ENCODE assay signal across 8 mouse cellular contexts in the genomic region with DNA sequence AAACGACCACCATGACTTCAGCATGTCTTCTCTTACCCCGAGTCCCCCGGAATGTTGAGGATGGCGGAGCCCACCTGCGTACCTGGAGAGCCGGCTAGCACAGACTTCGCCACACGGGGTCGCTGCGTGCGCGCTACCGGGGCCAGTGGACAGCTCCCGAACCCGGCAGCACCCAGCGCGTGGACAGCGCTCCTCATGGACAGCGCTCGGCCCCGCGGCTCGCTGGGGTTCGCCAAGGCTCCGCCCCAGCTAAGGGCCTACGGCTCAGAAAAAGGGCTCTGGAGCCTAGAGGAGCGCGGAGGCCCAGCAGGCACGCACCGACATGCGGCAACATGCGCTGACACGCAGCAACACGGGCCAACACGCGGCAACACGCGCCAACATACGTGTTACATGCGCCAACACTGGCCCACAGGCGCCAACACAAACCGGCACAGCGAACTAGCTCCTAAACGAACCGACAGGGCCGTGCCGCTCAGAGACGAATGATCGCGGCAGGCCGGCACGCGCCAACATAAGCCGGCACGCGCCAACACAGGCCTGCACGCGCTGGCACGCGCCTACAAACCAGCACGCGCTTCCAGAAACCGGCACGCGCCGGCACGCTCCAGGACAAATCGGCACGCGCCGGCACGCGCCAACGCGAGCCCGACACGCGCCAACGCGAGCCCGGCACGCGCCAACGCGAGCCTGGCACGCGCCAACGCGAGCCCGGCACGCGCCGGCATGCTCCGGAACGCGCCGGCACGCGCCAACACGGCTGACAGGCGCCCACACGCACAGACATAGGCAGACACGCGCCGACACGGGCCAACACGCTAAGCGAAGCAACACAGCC. TPM values are rescaled to one million over a fixed set of nuclear protein-coding genes. Genes with fewer than 3 reads are reported as not detected.
DNase-seq lines count a peak whose midpoint lies in the region; ATAC-seq and TF ChIP-seq lines count a peak whose summit lies in the region.

No protein-coding gene starts in this region.

- 0 out of 2 replicates have a peak, but pooled peaks cover 4% of the 10 kb centered on the region for H3K4me1 ChIP-seq in hindbrain, embryonic 15.5 days (replicated peaks)
- H3K4me1 ChIP-seq in lung, postnatal 0 days (ENCODE audit: insufficient read depth, low read depth, low read length): no peaks in the 10 kb centered on the region

- intact Hi-C loops in gastrocnemius, adult 2 months (cut with DNase I): loop anchor here (1.0 to 2.0 kb wide), 2 partner anchors 265 to 333 kb away; no protein-coding TSS in a partner anchor

- H3K36me3 ChIP-seq in hindbrain, embryonic 15.5 days: no peaks in the 10 kb centered on the region
- H3K36me3 ChIP-seq in lung, postnatal 0 days (ENCODE audit: insufficient read depth, low read length): no peaks in the 10 kb centered on the region

- H3K4me3 ChIP-seq in gastrocnemius, adult 2 months: peak overlapping the region; percentile 56
- H3K4me3 ChIP-seq in hindbrain, embryonic 15.5 days: peak overlapping the region; percentile 45
- peak overlapping the region; percentile 3; the same call in 1 of the 2 replicates for H3K4me3 ChIP-seq in lung, postnatal 0 days (ENCODE audit: low read depth, low read length)

- no peak for TF ChIP-seq EP300 in lung, postnatal 0 days (IDR thresholded peaks at IDR 0.05)

- 58% methylated on average over 107 of the region's 108 CpGs for WGBS in hindbrain, embryonic 15.5 days
- 58% methylated on average over 108 of the region's 108 CpGs for WGBS in lung, postnatal 0 days

- H3K4me2 ChIP-seq in hindbrain, embryonic 15.5 days: peak overlapping the region; percentile 54
- peak overlapping the region; percentile 49 for H3K4me2 ChIP-seq in lung, postnatal 0 days (replicated peaks; ENCODE audit: low read depth, low read length)

- H3K27ac ChIP-seq in gastrocnemius, adult 2 months: no peak overlapping the region
- H3K27ac ChIP-seq in hindbrain, embryonic 15.5 days (replicated peaks): peak overlapping the region; percentile 80
- no peak overlapping the region for H3K27ac ChIP-seq in lung, postnatal 0 days (ENCODE audit: low read length)

- peaks cover 46% of the 10 kb centered on the region for H3K27me3 ChIP-seq in hindbrain, embryonic 15.5 days
- H3K27me3 ChIP-seq in lung, postnatal 0 days (replicated peaks; ENCODE audit: insufficient read depth, low read length): peaks cover 40% of the 10 kb centered on the region

- H3K9ac ChIP-seq in hindbrain, embryonic 15.5 days: peak overlapping the region; percentile 25
- H3K9ac ChIP-seq in lung, postnatal 0 days (replicated peaks; ENCODE audit: low read depth): no peak overlapping the region

- peak; percentile 78 to 91 for DNase-seq in adrenal gland, adult (ENCODE audit: inconsistent age in 2 of 2, low spot score in 1 of 2)
- DNase-seq in cerebellum, postnatal 36 days: peak; percentile 84 to 88
- DNase-seq in gastrocnemius, adult 2 months: peak; percentile 83
- peak; percentile 60 to 74 for DNase-seq in layer of hippocampus, postnatal 36 days
- peak; percentile 74 for DNase-seq in lung, postnatal 0 days (ENCODE audit: low spot score)
- DNase-seq in retina, embryonic 14.5 days (ENCODE audit: low spot score): peak; percentile 80

- TF ChIP-seq CTCF in gastrocnemius, adult 2 months (IDR thresholded peaks at IDR 0.05): peak; percentile 80
- TF ChIP-seq CTCF in lung, postnatal 0 days (IDR thresholded peaks at IDR 0.05): peak; percentile 82

- peak; percentile 93 for ATAC-seq in hindbrain, embryonic 15.5 days (ENCODE audit: low FRiP score, low read depth)
- peak; percentile 97 for ATAC-seq in lung, postnatal 0 days
- ATAC-seq in monocyte, adult 5-6 weeks (replicated peaks; ENCODE audit: insufficient number of reproducible peaks, low FRiP score, low TSS enrichment, poor library complexity, severe bottlenecking): no peak

- peaks cover 7% of the 10 kb centered on the region; the same call in 1 of the 2 replicates for H3K9me3 ChIP-seq in hindbrain, embryonic 15.5 days
- H3K9me3 ChIP-seq in lung, postnatal 0 days (ENCODE audit: low read length): peaks cover 13% of the 10 kb centered on the region; the same call in 1 of the 2 replicates

RNA-seq across cellular contexts. Expression of gene Grb10, which starts 12.5 kb away (rescaled TPM):
- total RNA-seq in gastrocnemius, adult 2 months (2021): 10 to 100 TPM; 27.9 to 59.3 TPM
- 87.1 and 94.7 TPM in 2 replicates for polyA plus RNA-seq in hindbrain, embryonic 15.5 days (2015; fragmentation: Nextera tagmentation; extraction: Ambion mirVana)
- 10 to 100 TPM; 21.9 to 22.6 TPM for total RNA-seq in layer of hippocampus, postnatal 36 days (2021)
- polyA plus RNA-seq in lung, postnatal 0 days (2015; fragmentation: Nextera tagmentation; extraction: Ambion mirVana): 86.9 and 92.2 TPM in 2 replicates
- 4.2 TPM in 1 of 3 replicates, not detected in the others for total RNA-seq in monocyte, adult 5-6 weeks (2017)

Comparison
In these comparisons a context has a peak if more than half of its experiments do, and no peak if none do; other contexts are left out.
1. H3K4me3 ChIP-seq: peak in every context shown above with its lines; median percentile 56 in gastrocnemius, adult 2 months; 45 in hindbrain, embryonic 15.5 days; 3 in lung, postnatal 0 days.